Mouse (Mus musculus): ENCODE results near the gene Clca3a2. TPM values are rescaled to one million over a fixed set of nuclear protein-coding genes. Genes with fewer than 3 reads are reported as not detected.
"Not testable (repeated sequence)": the region's sequence is repeated elsewhere in the genome, so short reads cannot be mapped to it uniquely, and the experiment has no call there.

Clca3a2 gene
- polyA plus RNA-seq, 1 experiment from 2014 or later: 0.51 TPM

GRCm38 (mm10) chr3:144808153-144808925, 11.0 kb downstream of the Clca3a2 start:
- not testable (repeated sequence) for H3K27me3 ChIP-seq (replicated peaks; ENCODE audit: control insufficient read depth, insufficient read depth, low read length); H3K4me1 ChIP-seq (ENCODE audit: control insufficient read depth, insufficient read depth, low read length); H3K4me2 ChIP-seq (ENCODE audit: low read depth, low read length); H3K36me3 ChIP-seq (ENCODE audit: control insufficient read depth, insufficient read depth, low read length); H3K4me3 ChIP-seq (ENCODE audit: low read depth, low read length); H3K9ac ChIP-seq (ENCODE audit: low read depth, low read length); ATAC-seq (ENCODE audit: low read depth); H3K27ac ChIP-seq (replicated peaks; ENCODE audit: low read depth, low read length); DNase-seq (ENCODE audit: low spot score); H3K9me3 ChIP-seq (ENCODE audit: control insufficient read depth, low read length)
- 64% methylated on average over 15 of the region's 17 CpGs for WGBS

DNA sequence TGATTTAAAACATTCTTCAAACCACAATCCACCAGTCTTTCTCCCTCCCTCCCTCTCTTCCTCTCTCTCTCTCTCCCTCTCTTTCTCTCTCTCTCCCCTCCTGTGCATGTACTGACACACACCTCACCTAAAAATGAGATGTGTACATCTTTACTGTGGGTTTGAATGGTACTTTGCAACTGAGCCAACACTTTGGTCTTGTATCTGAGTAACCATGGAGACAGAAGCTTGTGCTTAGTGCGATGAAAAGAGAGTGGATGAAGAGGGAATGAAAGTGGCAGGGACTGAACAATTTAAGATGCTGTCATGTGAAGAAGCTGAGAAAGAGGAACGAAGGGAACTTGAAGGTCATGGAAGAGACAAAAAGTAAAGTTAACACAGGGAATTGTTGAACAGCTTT, 12.7 kb downstream of the Clca3a2 start:
- H3K27ac ChIP-seq (replicated peaks; ENCODE audit: low read depth, low read length); DNase-seq (ENCODE audit: low spot score); H3K4me3 ChIP-seq (ENCODE audit: low read depth, low read length); H3K4me2 ChIP-seq (ENCODE audit: low read depth, low read length); H3K9me3 ChIP-seq (ENCODE audit: control insufficient read depth, low read length); ATAC-seq (ENCODE audit: low read depth); H3K36me3 ChIP-seq (ENCODE audit: control insufficient read depth, insufficient read depth, low read length); H3K9ac ChIP-seq (ENCODE audit: low read depth, low read length); H3K27me3 ChIP-seq (replicated peaks; ENCODE audit: control insufficient read depth, insufficient read depth, low read length); H3K4me1 ChIP-seq (ENCODE audit: control insufficient read depth, insufficient read depth, low read length): not testable (repeated sequence)
- 73% methylated on average over 2 of the region's 2 CpGs for WGBS

GRCm38 (mm10) chr3:144801861-144802260, 17.4 kb downstream of the Clca3a2 start:
- WGBS: 30% methylated on average over 8 of the region's 8 CpGs
- no peak for ATAC-seq (ENCODE audit: low read depth)

GRCm38 (mm10) chr3:144785181-144786148, 33.8 kb downstream of the Clca3a2 start:
- Histone ChIP-seq H3K27ac (replicated peaks; ENCODE audit: low read depth, low read length) (no peak overlapping the region), H3K9ac (ENCODE audit: low read depth, low read length) (no peak overlapping the region), H3K27me3 (replicated peaks; ENCODE audit: control insufficient read depth, insufficient read depth, low read length) (no peaks in the 10 kb centered on the region), H3K36me3 (ENCODE audit: control insufficient read depth, insufficient read depth, low read length) (no peaks in the 10 kb centered on the region), H3K4me2 (ENCODE audit: low read depth, low read length) (no peak overlapping the region), H3K4me1 (ENCODE audit: control insufficient read depth, insufficient read depth, low read length) (no peaks in the 10 kb centered on the region), H3K4me3 (ENCODE audit: low read depth, low read length) (no peak overlapping the region), H3K9me3 (ENCODE audit: control insufficient read depth, low read length) (no peaks in the 10 kb centered on the region)
- ATAC-seq (ENCODE audit: low read depth) (no peak), DNase-seq (ENCODE audit: low spot score) (peak; percentile 23)
- WGBS: 74% methylated on average over 11 of the region's 11 CpGs

More at GRCm38 (mm10) chr3:144801861-144802260, 17.4 kb downstream of the Clca3a2 start:
- peak; percentile 26 for DNase-seq (ENCODE audit: low spot score)
- H3K27me3 ChIP-seq (replicated peaks; ENCODE audit: control insufficient read depth, insufficient read depth, low read length): no peaks in the 10 kb centered on the region
- no peak overlapping the region for H3K4me3 ChIP-seq (ENCODE audit: low read depth, low read length)
- no peaks in the 10 kb centered on the region for H3K9me3 ChIP-seq (ENCODE audit: control insufficient read depth, low read length)
- H3K27ac ChIP-seq (replicated peaks; ENCODE audit: low read depth, low read length): no peak overlapping the region
- no peaks in the 10 kb centered on the region for H3K4me1 ChIP-seq (ENCODE audit: control insufficient read depth, insufficient read depth, low read length)
- H3K36me3 ChIP-seq (ENCODE audit: control insufficient read depth, insufficient read depth, low read length): no peaks in the 10 kb centered on the region
- H3K4me2 ChIP-seq (ENCODE audit: low read depth, low read length): no peak overlapping the region
- no peak overlapping the region for H3K9ac ChIP-seq (ENCODE audit: low read depth, low read length)

DNA sequence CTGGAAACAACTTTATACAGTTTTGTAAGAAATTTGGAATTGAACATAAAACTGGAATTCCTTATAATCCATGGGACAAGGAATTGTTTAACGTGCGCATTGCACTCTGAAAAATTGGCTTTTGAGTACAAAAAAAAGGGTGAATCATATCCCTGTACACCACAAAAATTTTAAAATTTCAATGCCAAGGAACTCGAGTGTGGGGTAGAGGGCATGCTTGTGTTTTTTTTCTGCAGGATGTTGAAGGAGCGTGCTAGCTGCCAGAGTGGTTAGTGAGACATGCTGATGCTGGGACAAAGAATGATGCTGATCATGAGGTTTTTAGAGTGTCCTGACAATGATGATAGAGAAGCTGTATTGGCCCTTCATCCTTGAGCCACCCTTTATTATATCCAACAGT, 54.1 kb downstream of the Clca3a2 start:
- H3K4me2 ChIP-seq (ENCODE audit: low read depth, low read length): no peak overlapping the region
- H3K36me3 ChIP-seq (ENCODE audit: control insufficient read depth, insufficient read depth, low read length): no peaks in the 10 kb centered on the region
- no peak overlapping the region for H3K27ac ChIP-seq (replicated peaks; ENCODE audit: low read depth, low read length)
- H3K9me3 ChIP-seq (ENCODE audit: control insufficient read depth, low read length): no peaks in the 10 kb centered on the region
- no peak overlapping the region for H3K9ac ChIP-seq (ENCODE audit: low read depth, low read length)
- ATAC-seq (ENCODE audit: low read depth) (no peak), DNase-seq (ENCODE audit: low spot score) (no peak)
- WGBS: 77% methylated on average over 4 of the region's 4 CpGs
- H3K4me1 ChIP-seq (ENCODE audit: control insufficient read depth, insufficient read depth, low read length): 0 out of 2 replicates have a peak, but pooled peaks cover 5% of the 10 kb centered on the region
- no peak overlapping the region for H3K4me3 ChIP-seq (ENCODE audit: low read depth, low read length)
- H3K27me3 ChIP-seq (replicated peaks; ENCODE audit: control insufficient read depth, insufficient read depth, low read length): no peaks in the 10 kb centered on the region

DNA sequence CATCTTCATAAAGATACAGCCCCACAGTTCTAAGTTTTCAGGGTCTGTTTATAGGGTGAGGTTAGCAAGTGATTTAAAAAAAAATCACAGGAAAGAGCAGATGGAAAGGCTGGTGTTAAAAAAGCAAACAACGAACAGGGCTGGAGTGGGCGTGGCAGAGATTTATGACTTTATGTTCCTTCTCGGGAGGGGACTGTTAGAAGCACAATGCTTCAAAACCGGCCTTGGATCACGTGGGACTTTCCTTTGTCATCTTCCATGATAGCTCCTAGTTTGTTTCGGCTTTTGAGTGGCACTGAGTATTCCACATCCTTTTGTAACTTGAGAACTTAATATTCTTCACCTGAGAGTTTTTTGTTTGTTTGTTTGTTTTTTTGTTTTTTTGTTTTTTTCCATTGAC, 57.8 kb downstream of the Clca3a2 start:
- no peak overlapping the region for H3K9ac ChIP-seq (ENCODE audit: low read depth, low read length)
- no peak overlapping the region for H3K27ac ChIP-seq (replicated peaks; ENCODE audit: low read depth, low read length)
- 0 out of 2 replicates have a peak, but pooled peaks cover 5% of the 10 kb centered on the region for H3K4me1 ChIP-seq (ENCODE audit: control insufficient read depth, insufficient read depth, low read length)
- H3K36me3 ChIP-seq (ENCODE audit: control insufficient read depth, insufficient read depth, low read length): no peaks in the 10 kb centered on the region
- no peak for ATAC-seq (ENCODE audit: low read depth)
- WGBS: 67% methylated on average over 6 of the region's 6 CpGs
- no peaks in the 10 kb centered on the region for H3K9me3 ChIP-seq (ENCODE audit: control insufficient read depth, low read length)
- no peaks in the 10 kb centered on the region for H3K27me3 ChIP-seq (replicated peaks; ENCODE audit: control insufficient read depth, insufficient read depth, low read length)
- no peak overlapping the region for H3K4me3 ChIP-seq (ENCODE audit: low read depth, low read length)
- H3K4me2 ChIP-seq (ENCODE audit: low read depth, low read length): no peak overlapping the region
- no peak for DNase-seq (ENCODE audit: low spot score)

DNA sequence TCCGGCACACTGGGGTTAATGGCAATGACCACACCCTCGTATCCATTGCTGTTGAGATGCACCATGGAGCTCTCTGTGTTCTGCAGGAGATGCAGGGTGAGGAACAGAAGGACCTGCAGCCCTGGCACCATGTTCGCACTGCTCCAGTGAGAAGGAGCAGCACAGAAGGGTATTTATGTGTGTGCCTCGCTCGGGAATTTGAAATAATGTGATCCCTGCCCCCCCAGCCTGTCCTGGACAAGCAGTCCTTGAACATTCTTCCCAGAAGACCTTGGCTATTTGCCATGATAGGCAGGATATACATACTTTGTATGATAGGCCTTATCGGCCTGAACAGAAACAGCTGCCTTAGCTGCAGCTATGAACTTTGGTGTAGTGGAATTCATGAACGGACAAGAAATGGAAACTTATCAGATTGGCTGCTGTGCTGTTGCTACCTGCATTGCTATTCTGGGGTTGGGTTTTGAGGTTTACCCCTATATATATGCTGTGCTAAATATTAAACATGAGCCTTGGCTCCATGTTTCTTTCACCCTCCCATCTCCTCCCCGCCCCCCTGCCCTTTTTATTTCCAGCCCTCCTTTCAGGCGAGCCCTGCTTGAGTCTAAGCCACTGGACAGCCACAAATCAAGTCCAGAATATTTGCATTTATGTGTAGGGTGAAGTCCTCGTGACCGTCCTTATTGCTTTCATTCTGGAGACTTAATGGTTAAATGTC, 58.5 kb downstream of the Clca3a2 start, which contains the start of gene Clca3a1:
TSS of gene Clca3a1 (minus strand) at position 386 of the 718 bp plus-strand sequence.
- Histone ChIP-seq H3K36me3 (ENCODE audit: control insufficient read depth, insufficient read depth, low read length) (no peaks in the 10 kb centered on the region), H3K9ac (ENCODE audit: low read depth, low read length) (no peak within 1 kb of the TSS), H3K4me1 (ENCODE audit: control insufficient read depth, insufficient read depth, low read length) (0 out of 2 replicates have a peak, but pooled peaks cover 5% of the 10 kb centered on the region), H3K9me3 (ENCODE audit: control insufficient read depth, low read length) (no peaks in the 10 kb centered on the region), H3K4me3 (ENCODE audit: low read depth, low read length) (no peak within 1 kb of the TSS), H3K27me3 (replicated peaks; ENCODE audit: control insufficient read depth, insufficient read depth, low read length) (no peaks in the 10 kb centered on the region), H3K4me2 (ENCODE audit: low read depth, low read length) (no peak within 1 kb of the TSS), H3K27ac (replicated peaks; ENCODE audit: low read depth, low read length) (no peak within 1 kb of the TSS)
- WGBS: 74% methylated on average over 10 of the region's 11 CpGs
- ATAC-seq (ENCODE audit: low read depth): 0 out of 2 replicates have a peak, but pooled peaks have one; percentile 6
- peak; percentile 66 for DNase-seq (ENCODE audit: low spot score)

DNA sequence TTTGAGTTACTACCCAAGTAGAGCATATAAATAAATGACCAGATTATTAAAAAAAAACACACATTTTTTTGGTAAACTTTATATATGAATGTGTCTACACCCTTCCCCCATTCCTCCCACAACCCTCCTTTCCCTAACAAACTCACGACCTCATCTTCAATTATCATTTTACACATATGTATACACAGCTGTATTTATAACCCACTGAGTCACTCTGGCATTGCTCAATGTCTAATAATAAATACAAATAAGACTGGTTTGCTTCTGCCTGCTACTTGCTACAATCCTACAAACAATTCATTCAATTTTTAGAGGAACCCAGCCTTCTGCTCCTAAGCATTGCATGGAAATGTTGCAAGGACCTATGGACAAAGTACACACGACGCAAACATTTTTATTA, 59.6 kb downstream of the Clca3a2 start:
- WGBS: 85% methylated on average over 3 of the region's 3 CpGs
- H3K9ac ChIP-seq (ENCODE audit: low read depth, low read length): no peak overlapping the region
- ATAC-seq (ENCODE audit: low read depth) (no peak), DNase-seq (ENCODE audit: low spot score) (no peak)
- H3K4me2 ChIP-seq (ENCODE audit: low read depth, low read length): no peak overlapping the region
- no peaks in the 10 kb centered on the region for H3K36me3 ChIP-seq (ENCODE audit: control insufficient read depth, insufficient read depth, low read length)
- 0 out of 2 replicates have a peak, but pooled peaks cover 5% of the 10 kb centered on the region for H3K4me1 ChIP-seq (ENCODE audit: control insufficient read depth, insufficient read depth, low read length)
- no peaks in the 10 kb centered on the region for H3K27me3 ChIP-seq (replicated peaks; ENCODE audit: control insufficient read depth, insufficient read depth, low read length)
- no peak overlapping the region for H3K4me3 ChIP-seq (ENCODE audit: low read depth, low read length)
- no peaks in the 10 kb centered on the region for H3K9me3 ChIP-seq (ENCODE audit: control insufficient read depth, low read length)
- no peak overlapping the region for H3K27ac ChIP-seq (replicated peaks; ENCODE audit: low read depth, low read length)
